Mouse (Mus musculus) cerebellum, adult 2 months (tissue): ENCODE measurements around the gene Tecta. TPM values are rescaled to one million over a fixed set of nuclear protein-coding genes. Genes with fewer than 3 reads are reported as not detected.
A peak's percentile ranks its signal among the peaks of the same experiment; 100 is the strongest.

Source experiments
- DNase-seq, 2 experiments: peaks; one replicate each; pipeline ENCODE4 v3.0.0; 2021
- H3K27ac ChIP-seq: fragments of 200-500 bp; 2 replicates; pipeline ENCODE4 v1.5.1; 2012; ENCODE audit warnings: low read length, control low read depth, inconsistent platforms; ENCODE audit not compliant: insufficient read depth
- H3K27me3 ChIP-seq: fragments of 200-500 bp; 2 replicates; pipeline ENCODE4 v1.6.1; 2012; ENCODE audit warnings: inconsistent platforms, mild to moderate bottlenecking, low read length, moderate library complexity; ENCODE audit not compliant: control insufficient read depth, insufficient read depth
- H3K4me1 ChIP-seq: fragments of 200-500 bp; 2 replicates; pipeline ENCODE4 v1.6.1; 2011; ENCODE audit warnings: low read length; ENCODE audit not compliant: control insufficient read depth, insufficient read depth
- H3K4me3 ChIP-seq: fragments of 200-500 bp; replicated peaks from 2 replicates; pipeline ENCODE3; 2011; ENCODE audit warnings: mild to moderate bottlenecking, low read depth, low read length, control low read depth; ENCODE audit not compliant: insufficient read depth
- CTCF ChIP-seq: fragments of 200-500 bp; IDR thresholded peaks from 2 replicates; pipeline ENCODE4 v1.5.1; 2011; ENCODE audit warnings: low read depth, mild to moderate bottlenecking, control low read depth, low read length, moderate library complexity, borderline replicate concordance; ENCODE audit not compliant: insufficient read depth
- POLR2A ChIP-seq: fragments of 200-500 bp; IDR thresholded peaks from 2 replicates; pipeline ENCODE4 v1.6.1; 2011; ENCODE audit warnings: low read length, control low read depth, borderline replicate concordance; ENCODE audit not compliant: insufficient read depth
- WGBS: fragments of 180-500 bp; shearing (Covaris S2); methylation state at CpG from one replicate; pipeline ENCODE4 v1.1.7; 2018; 5-methylcytosine and 5-hydroxymethylcytosine counted together
- polyA plus RNA-seq: library from polyadenylated mRNA; depleted of rRNA; stranded (reverse); fragments of >200 nt; gene quantifications from 2 replicates; pipeline ENCODE4 v1.2.3, GENCODE M21; 2012

Tecta gene
- polyA plus RNA-seq, 1 experiment: 0.23 TPM

DNA sequence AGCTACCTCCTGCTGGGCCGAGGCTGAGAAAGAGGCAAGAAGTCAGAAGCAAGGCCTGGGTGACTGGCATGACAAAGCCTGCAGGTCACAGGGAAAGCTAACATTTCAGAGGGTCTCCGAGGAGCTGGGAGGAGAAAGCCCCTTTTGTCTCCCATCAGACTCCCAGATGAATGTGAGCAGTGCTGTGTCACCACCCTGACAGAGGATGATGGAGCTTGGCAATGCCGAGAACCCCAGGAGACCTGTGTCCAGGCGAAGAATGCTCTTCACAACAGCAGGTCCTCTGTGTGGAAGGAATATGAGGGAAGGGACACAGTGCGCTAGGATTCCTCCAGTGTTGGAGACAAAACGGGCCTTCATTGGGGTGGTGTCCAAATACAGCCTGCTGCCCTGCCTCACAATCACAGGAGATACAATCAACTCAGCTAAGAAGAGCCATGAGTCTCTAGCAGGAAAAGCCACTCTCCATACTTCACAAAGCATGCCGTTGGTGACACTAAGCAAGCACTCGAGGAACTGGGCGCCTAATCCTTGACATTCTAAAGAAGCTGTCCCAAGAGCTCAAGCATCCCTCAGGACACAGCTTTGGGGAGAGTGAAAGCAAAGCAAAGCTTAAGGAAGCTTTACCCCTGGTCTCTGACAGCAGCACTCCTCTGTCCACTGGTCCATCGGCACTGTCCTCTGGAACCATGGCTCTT lies 27.1 kb upstream of the Tecta start:
- 52% methylated on average over 10 of the region's 10 CpGs for WGBS
- H3K27ac ChIP-seq: no peak overlapping the region
- no peaks in the 10 kb centered on the region for H3K27me3 ChIP-seq
- DNase-seq: no peak
- TF ChIP-seq POLR2A (no peak), CTCF (no peak)
- H3K4me1 ChIP-seq: peaks cover 18% of the 10 kb centered on the region
- no peak overlapping the region for H3K4me3 ChIP-seq

DNA sequence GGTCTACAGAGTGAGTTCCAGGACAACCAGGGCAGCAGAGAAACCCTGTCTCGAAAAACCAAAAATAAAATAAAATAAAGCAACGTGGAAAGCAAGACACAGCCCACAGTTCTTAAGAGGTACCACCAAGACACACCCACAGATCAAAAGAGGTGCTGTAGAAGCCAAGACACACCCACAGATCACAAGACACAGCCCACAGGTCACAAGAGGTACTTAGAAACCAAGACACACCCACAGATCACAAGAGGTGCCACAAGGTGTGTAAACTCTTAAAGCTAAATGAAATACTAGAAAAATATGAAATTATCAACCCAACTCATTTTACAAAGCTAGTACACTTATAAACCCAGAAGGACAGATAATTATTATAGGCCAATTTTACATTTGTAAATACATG lies 23.9 kb upstream of the Tecta start:
- no peak for DNase-seq
- no peak for TF ChIP-seq POLR2A
- TF ChIP-seq CTCF: no peak
- WGBS: 94% methylated on average over 2 of the region's 2 CpGs

DNA sequence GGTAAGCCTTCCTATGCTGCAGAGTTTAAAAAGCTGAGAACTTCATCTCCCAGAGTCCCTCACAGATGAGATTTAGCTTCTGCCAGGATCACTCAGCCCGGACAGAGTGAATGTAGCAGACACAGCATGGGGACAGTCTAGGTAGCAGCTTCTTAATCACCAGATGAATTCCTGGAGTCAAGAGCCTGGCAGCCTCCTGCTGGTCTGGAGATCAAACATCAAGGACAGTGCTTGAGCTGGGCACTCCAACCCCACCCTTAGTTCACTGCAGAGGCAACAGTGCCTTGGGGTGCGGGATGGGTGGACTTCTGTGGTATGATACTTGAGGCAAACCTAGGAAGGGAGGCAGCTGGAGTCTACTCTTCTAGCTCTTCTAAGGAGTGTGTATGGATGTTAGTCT lies 20.0 kb upstream of the Tecta start:
- H3K27me3 ChIP-seq: no peaks in the 10 kb centered on the region
- WGBS: 54% methylated on average over 2 of the region's 2 CpGs
- TF ChIP-seq CTCF (no peak), POLR2A (no peak)
- peaks cover 10% of the 10 kb centered on the region for H3K4me1 ChIP-seq
- no peak for DNase-seq
- H3K27ac ChIP-seq: no peak overlapping the region
- H3K4me3 ChIP-seq: no peak overlapping the region

More for the DNA sequence above, 23.9 kb upstream of the Tecta start:
- Histone ChIP-seq H3K27ac (no peak overlapping the region), H3K4me3 (no peak overlapping the region), H3K4me1 (peaks cover 21% of the 10 kb centered on the region), H3K27me3 (no peaks in the 10 kb centered on the region)

DNA sequence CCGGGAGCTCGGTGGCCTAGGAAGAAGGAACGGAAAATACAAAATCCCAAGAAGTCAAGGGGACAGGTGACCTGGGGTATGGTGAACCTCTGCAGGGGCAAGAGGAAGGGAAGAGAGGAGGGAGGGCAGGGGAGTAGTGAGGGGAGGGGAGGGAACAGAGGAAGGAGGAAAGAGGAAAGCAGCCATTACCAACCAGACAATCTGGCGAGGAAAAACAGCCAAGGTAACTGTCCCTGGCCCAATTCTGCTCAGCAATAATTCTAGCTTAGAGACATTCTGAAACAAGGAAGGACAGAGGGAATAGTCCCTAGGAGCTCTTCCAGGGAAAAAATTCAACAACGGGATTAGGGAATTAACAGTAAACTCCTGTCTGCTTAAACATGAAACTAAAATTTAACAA lies 19.1 kb upstream of the Tecta start:
- H3K4me3 ChIP-seq: no peak overlapping the region
- no peak overlapping the region for H3K27ac ChIP-seq
- TF ChIP-seq POLR2A (no peak), CTCF (no peak)
- WGBS: 63% methylated on average over 5 of the region's 5 CpGs
- peaks cover 10% of the 10 kb centered on the region for H3K4me1 ChIP-seq
- H3K27me3 ChIP-seq: no peaks in the 10 kb centered on the region
- peak; percentile 20 to 54 for DNase-seq

DNA sequence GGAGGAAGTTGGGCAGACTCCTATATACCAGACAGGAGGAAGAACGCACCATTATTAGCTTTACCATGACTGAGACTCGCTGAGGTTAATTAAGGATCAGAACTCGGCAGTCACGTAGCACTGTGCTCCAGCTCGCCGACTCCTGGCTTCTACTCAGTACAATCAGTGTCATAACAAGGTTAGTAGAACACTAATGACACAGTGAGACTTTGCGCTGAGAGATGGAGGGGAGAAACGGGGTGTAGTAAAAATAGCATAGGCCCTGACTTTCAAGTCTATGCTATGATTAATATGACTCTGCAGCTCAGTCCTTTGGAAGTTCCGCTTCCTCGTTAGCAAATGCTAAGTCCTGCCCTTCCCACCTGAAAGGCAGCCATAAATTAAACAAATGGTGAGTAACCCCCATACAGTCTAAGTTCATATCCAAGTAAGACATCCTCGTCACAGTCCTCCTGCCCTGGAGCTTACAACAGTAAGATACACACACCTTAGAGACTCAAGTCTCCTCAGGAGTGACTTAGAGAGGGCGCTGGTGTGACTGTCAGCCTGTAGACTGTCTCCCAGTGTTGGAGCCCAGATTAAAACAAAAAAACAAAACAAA lies 17.7 kb upstream of the Tecta start:
- WGBS: 92% methylated on average over 12 of the region's 12 CpGs
- no peak for DNase-seq
- TF ChIP-seq CTCF: no peak
- TF ChIP-seq POLR2A: no peak
- H3K4me3 ChIP-seq: no peak overlapping the region
- H3K27me3 ChIP-seq: no peaks in the 10 kb centered on the region
- H3K4me1 ChIP-seq: peaks cover 10% of the 10 kb centered on the region
- H3K27ac ChIP-seq: no peak overlapping the region

DNA sequence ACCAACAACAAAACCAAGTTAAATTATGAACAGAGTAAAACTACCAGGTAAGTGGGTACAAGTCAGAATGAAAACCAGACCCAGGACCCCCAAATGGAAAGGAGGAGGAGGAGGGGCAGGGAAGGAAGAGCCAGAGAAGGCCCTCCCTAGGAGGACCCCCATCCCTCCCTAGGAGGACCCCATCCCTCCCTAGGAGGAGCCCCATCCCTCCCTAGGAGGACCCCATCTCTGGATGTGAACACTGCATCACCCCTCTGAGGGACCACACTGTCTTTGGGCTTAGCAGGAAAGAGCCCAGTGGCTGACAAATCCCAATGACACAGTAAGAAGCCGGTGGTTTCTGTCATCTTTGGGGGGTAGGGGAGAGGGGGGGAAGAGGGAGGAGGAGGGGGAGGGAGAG lies 15.5 kb upstream of the Tecta start:
- H3K4me3 ChIP-seq: no peak overlapping the region
- DNase-seq: no peak
- TF ChIP-seq POLR2A (no peak), CTCF (no peak)
- H3K4me1 ChIP-seq: peaks cover 10% of the 10 kb centered on the region
- WGBS: 18% methylated on average over 1 of the region's 1 CpGs
- no peaks in the 10 kb centered on the region for H3K27me3 ChIP-seq
- no peak overlapping the region for H3K27ac ChIP-seq

DNA sequence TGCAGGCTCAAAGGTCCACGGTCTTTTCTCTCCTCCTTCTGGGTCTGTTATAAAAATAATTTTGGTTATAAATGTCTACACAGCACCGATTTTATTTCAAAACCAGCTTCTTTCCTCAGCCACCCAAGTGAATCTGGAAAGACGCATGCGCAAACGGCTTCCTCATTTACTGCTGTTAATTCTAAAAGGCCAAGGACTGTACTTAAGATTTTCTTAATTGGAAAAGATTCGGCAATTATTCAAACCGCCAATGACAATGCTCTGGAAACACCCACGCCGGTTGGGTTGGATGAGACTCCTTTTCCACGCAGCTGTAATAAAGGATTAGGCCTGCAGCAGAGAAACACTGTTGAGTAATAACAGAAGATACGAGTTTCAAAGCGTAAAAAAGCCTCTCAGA lies 13.6 kb upstream of the Tecta start:
- DNase-seq: no peak
- TF ChIP-seq CTCF: no peak
- no peak for TF ChIP-seq POLR2A
- Histone ChIP-seq H3K27ac (no peak overlapping the region), H3K4me1 (no peaks in the 10 kb centered on the region; the same call in 1 of the 2 replicates), H3K27me3 (no peaks in the 10 kb centered on the region), H3K4me3 (no peak overlapping the region)
- WGBS: 74% methylated on average over 12 of the region's 12 CpGs

DNA sequence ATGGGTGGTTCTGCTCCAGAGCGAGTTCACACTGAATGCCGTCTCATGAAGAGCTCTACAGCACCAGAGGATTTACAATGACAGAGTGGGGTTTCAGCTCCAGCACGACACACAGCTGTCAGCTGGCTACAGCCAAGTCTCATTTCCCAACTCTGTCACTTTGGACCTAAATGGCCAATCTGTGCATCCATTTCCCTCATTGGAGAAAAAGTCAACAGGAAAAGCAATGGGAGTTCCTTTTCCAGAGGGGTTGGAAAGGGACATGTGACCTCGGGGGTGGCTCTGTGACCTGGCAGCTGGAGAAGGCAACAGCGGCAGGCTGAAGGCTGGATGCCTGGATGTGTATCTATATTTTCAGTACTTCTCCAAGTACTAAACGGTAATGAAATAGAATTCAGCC lies 11.6 kb upstream of the Tecta start:
- WGBS: 60% methylated on average over 6 of the region's 6 CpGs
- TF ChIP-seq CTCF: no peak
- no peak for TF ChIP-seq POLR2A
- no peaks in the 10 kb centered on the region for H3K27me3 ChIP-seq
- no peak overlapping the region for H3K27ac ChIP-seq
- no peaks in the 10 kb centered on the region for H3K4me1 ChIP-seq
- DNase-seq: no peak
- no peak overlapping the region for H3K4me3 ChIP-seq
